Mouse (Mus musculus): Measurements from ENCODE around the gene Gm4869.
"Not testable (repeated sequence)": the region's sequence is repeated elsewhere in the genome, so short reads cannot be mapped to it uniquely, and the experiment has no call there.

Gm4869 gene

GRCm38 (mm10) chr5:140445345-140445744 lies at the start of gene Gm4869:
Gm4869 (plus strand) TSS chr5:140445645.
- DNase-seq: no peak

GRCm38 (mm10) chr5:140396166-140396940 lies 49.1 kb upstream of the Gm4869 start:
- peak in 1 of 2 experiments; percentile 32 for DNase-seq

- no peak for DNase-seq
Measured at GRCm38 (mm10) chr5:140402640-140403270, 42.7 kb upstream of the Gm4869 start.

GRCm38 (mm10) chr5:140405126-140405525 lies 40.3 kb upstream of the Gm4869 start:
- no peak for DNase-seq

GRCm38 (mm10) chr5:140406666-140407065 lies 38.8 kb upstream of the Gm4869 start:
- peak in 1 of 2 experiments; percentile 18 for DNase-seq

- DNase-seq: no peak
Measured at GRCm38 (mm10) chr5:140408801-140409200, 36.6 kb upstream of the Gm4869 start.

GRCm38 (mm10) chr5:140411339-140411738 lies 34.1 kb upstream of the Gm4869 start:
- peak; percentile 72 to 76 for DNase-seq

- DNase-seq: no peak
Measured at GRCm38 (mm10) chr5:140414647-140415046, 30.8 kb upstream of the Gm4869 start.

GRCm38 (mm10) chr5:140418106-140418488 lies 27.3 kb upstream of the Gm4869 start:
- peak in 1 of 2 experiments; percentile 22 for DNase-seq

- DNase-seq: peak; percentile 92 to 94
Measured at GRCm38 (mm10) chr5:140418489-140419441, 26.7 kb upstream of the Gm4869 start, which contains the start of gene Eif3b. Eif3b (plus strand) TSS chr5:140419328.

GRCm38 (mm10) chr5:140419442-140420080 lies 25.9 kb upstream of the Gm4869 start:
- no peak for DNase-seq

- DNase-seq: no peak
Measured at GRCm38 (mm10) chr5:140420616-140421015, 24.8 kb upstream of the Gm4869 start.

GRCm38 (mm10) chr5:140425016-140425783 lies 20.2 kb upstream of the Gm4869 start:
- DNase-seq: no peak

- DNase-seq: not testable (repeated sequence)
Measured at GRCm38 (mm10) chr5:140439117-140439516, 6.3 kb upstream of the Gm4869 start.

GRCm38 (mm10) chr5:140441406-140441805 lies 4.0 kb upstream of the Gm4869 start:
- DNase-seq: no peak

GRCm38 (mm10) chr5:140444012-140444411 lies 1.4 kb upstream of the Gm4869 start:
- no peak for DNase-seq

- DNase-seq: no peak
Measured at GRCm38 (mm10) chr5:140446054-140446453, 609 bp downstream of the Gm4869 start.

- no peak for DNase-seq
Measured at GRCm38 (mm10) chr5:140454488-140454887, 9.0 kb downstream of the Gm4869 start.

- DNase-seq: peak; percentile 38 to 55
Measured at GRCm38 (mm10) chr5:140455466-140455865, 10.0 kb downstream of the Gm4869 start.

- no peak for DNase-seq
Measured at GRCm38 (mm10) chr5:140461476-140461875, 16.0 kb downstream of the Gm4869 start.

- DNase-seq: not testable (repeated sequence)
Measured at GRCm38 (mm10) chr5:140463151-140463550, 17.7 kb downstream of the Gm4869 start.

GRCm38 (mm10) chr5:140464943-140465342 lies 19.5 kb downstream of the Gm4869 start:
- no peak for DNase-seq

Measured in cerebellum, postnatal 10 days (tissue).